ENCODE assay signal across 12 mouse cellular contexts in genomic region chr6:72694791-72695204, GRCm38 (mm10).
DNase-seq lines count a peak whose midpoint lies in the region; ATAC-seq and TF ChIP-seq lines count a peak whose summit lies in the region.
"Had no signal": no experiment of that assay in that cellular context is flagged by ENCODE, and none has a peak within 500 bp of the region (broad histone marks: within the 10 kb centered on the region; RNA-seq: fewer than 3 reads in every experiment).

No protein-coding gene starts in this region.

- no peak for TF ChIP-seq CTCF in liver, adult 2 months (IDR thresholded peaks at IDR 0.05; ENCODE audit: low read depth, low read length)
- TF ChIP-seq CTCF in liver, postnatal 0 days (IDR thresholded peaks at IDR 0.05; ENCODE audit: low read depth): no peak

- H3K9ac ChIP-seq in liver, adult 2 months (ENCODE audit: low read depth, low read length): 0 out of 2 replicates have a peak overlapping the region, but pooled peaks have one; percentile 16
- H3K9ac ChIP-seq in embryonic facial prominence, embryonic 13.5 days: 0 out of 2 replicates have a peak overlapping the region, but pooled peaks have one; percentile 21
- H3K9ac ChIP-seq in liver, postnatal 0 days (replicated peaks): no peak overlapping the region
- H3K9ac ChIP-seq: hindbrain, embryonic 13.5 days had no signal

- no peaks in the 10 kb centered on the region for H3K27me3 ChIP-seq in heart, embryonic 10.5 days (ENCODE audit: insufficient read depth, poor library complexity, severe bottlenecking)
- H3K27me3 ChIP-seq in liver, adult 2 months (ENCODE audit: control insufficient read depth, insufficient read depth, low read length): no peaks in the 10 kb centered on the region
- H3K27me3 ChIP-seq in embryonic facial prominence, embryonic 13.5 days: no peaks in the 10 kb centered on the region
- no peaks in the 10 kb centered on the region for H3K27me3 ChIP-seq in liver, postnatal 0 days (ENCODE audit: insufficient read depth, low read length)

- H3K36me3 ChIP-seq in heart, embryonic 10.5 days: no peaks in the 10 kb centered on the region
- no peaks in the 10 kb centered on the region for H3K36me3 ChIP-seq in liver, adult 2 months (ENCODE audit: control insufficient read depth, insufficient read depth, low read length)
- H3K36me3 ChIP-seq in embryonic facial prominence, embryonic 13.5 days: no peaks in the 10 kb centered on the region; the same call in 1 of the 2 replicates
- no peaks in the 10 kb centered on the region for H3K36me3 ChIP-seq in liver, postnatal 0 days (replicated peaks; ENCODE audit: insufficient read depth, low read length)
- H3K36me3 ChIP-seq: hindbrain, embryonic 13.5 days had no signal

- TF ChIP-seq POLR2A in liver, adult 2 months (IDR thresholded peaks at IDR 0.05; ENCODE audit: extremely low read depth, insufficient read depth, low read length): no peak

- H3K27ac ChIP-seq in heart, embryonic 10.5 days: peak overlapping the region; percentile 43
- peak overlapping the region; percentile 54 for H3K27ac ChIP-seq in liver, adult 2 months (replicated peaks; ENCODE audit: insufficient read depth, low read depth, low read length)
- H3K27ac ChIP-seq in embryonic facial prominence, embryonic 13.5 days: peak overlapping the region; percentile 65
- 0 out of 2 replicates have a peak overlapping the region, but pooled peaks have one; percentile 8 for H3K27ac ChIP-seq in liver, postnatal 0 days (ENCODE audit: low read depth)
- H3K27ac ChIP-seq: hindbrain, embryonic 13.5 days had no signal

- H3K4me3 ChIP-seq in heart, embryonic 10.5 days: no peak overlapping the region
- no peak overlapping the region for H3K4me3 ChIP-seq in liver, adult 2 months (ENCODE audit: insufficient read depth, low read depth, low read length)
- H3K4me3 ChIP-seq in embryonic facial prominence, embryonic 13.5 days: no peak overlapping the region
- H3K4me3 ChIP-seq in liver, postnatal 0 days (ENCODE audit: low read depth, low read length): no peak overlapping the region
- H3K4me3 ChIP-seq: hindbrain, embryonic 13.5 days had no signal

- TF ChIP-seq EP300 in liver, postnatal 0 days (IDR thresholded peaks at IDR 0.05; ENCODE audit: low read depth): no peak

- 39% methylated on average over 10 of the region's 10 CpGs for WGBS in heart, embryonic 10.5 days
- 75% methylated on average over 10 of the region's 10 CpGs for WGBS in liver, adult 2 months
- WGBS in embryonic facial prominence, embryonic 13.5 days: 63% methylated on average over 10 of the region's 10 CpGs
- 66% methylated on average over 10 of the region's 10 CpGs for WGBS in liver, postnatal 0 days (ENCODE audit: insufficient replicate concordance)

- DNase-seq in heart, embryonic 10.5 days (ENCODE audit: low spot score): no peak
- no peak for DNase-seq in heart, postnatal 10 days
- no peak for DNase-seq in liver, adult 2 months (ENCODE audit: extremely low read depth, low read depth, low spot score)
- DNase-seq in liver: no peak
- DNase-seq in liver, postnatal 0 days: no peak
- DNase-seq: adrenal gland, postnatal 10 days; left cerebral cortex, postnatal 4 days; retina, postnatal 1 day; thymus, postnatal 14 days had no signal

- peaks cover 6% of the 10 kb centered on the region; the same call in 1 of the 2 replicates for H3K79me2 ChIP-seq in liver, adult 2 months (ENCODE audit: control insufficient read depth, insufficient read depth, low read length)

- no peaks in the 10 kb centered on the region for H3K9me3 ChIP-seq in heart, embryonic 10.5 days
- no peaks in the 10 kb centered on the region for H3K9me3 ChIP-seq in embryonic facial prominence, embryonic 13.5 days
- H3K9me3 ChIP-seq in liver, postnatal 0 days (ENCODE audit: low read length): no peaks in the 10 kb centered on the region
- H3K9me3 ChIP-seq: hindbrain, embryonic 13.5 days had no signal

- ATAC-seq in embryonic facial prominence, embryonic 13.5 days (ENCODE audit: insufficient number of reproducible peaks, insufficient read depth, low FRiP score, low TSS enrichment, low read depth): no peak
- ATAC-seq in liver, postnatal 0 days: no peak
- ATAC-seq in monocyte, adult 5-6 weeks (replicated peaks; ENCODE audit: insufficient number of reproducible peaks, low FRiP score, low TSS enrichment, poor library complexity, severe bottlenecking): no peak

- H3K4me2 ChIP-seq in embryonic facial prominence, embryonic 13.5 days: no peak overlapping the region
- no peak overlapping the region for H3K4me2 ChIP-seq in liver, postnatal 0 days (ENCODE audit: low read depth, low read length)
- H3K4me2 ChIP-seq: hindbrain, embryonic 13.5 days had no signal

- H3K4me1 ChIP-seq in heart, embryonic 10.5 days: peaks cover 90% of the 10 kb centered on the region
- H3K4me1 ChIP-seq in liver, adult 2 months (ENCODE audit: control insufficient read depth, insufficient read depth, low read length): peaks cover 5% of the 10 kb centered on the region
- H3K4me1 ChIP-seq in embryonic facial prominence, embryonic 13.5 days: peaks cover 92% of the 10 kb centered on the region
- H3K4me1 ChIP-seq in liver, postnatal 0 days (ENCODE audit: insufficient read depth): peaks cover 11% of the 10 kb centered on the region

- intact Hi-C loops in heart, postnatal 10 days (cut with DNase I): no loop called here

Comparison
In these comparisons a context has a peak if more than half of its experiments do, and no peak if none do; other contexts are left out.
1. H3K27ac ChIP-seq: peak in every context shown above with its lines; median percentile 65 in embryonic facial prominence, embryonic 13.5 days; 54 in liver, adult 2 months; 43 in heart, embryonic 10.5 days; 8 in liver, postnatal 0 days.